Mouse (Mus musculus) liver, adult 2 months (tissue): ENCODE measurements around the gene Olfr1110. TPM values are rescaled to one million over a fixed set of nuclear protein-coding genes. Genes with fewer than 3 reads are reported as not detected.
"Not testable (repeated sequence)": the region's sequence is repeated elsewhere in the genome, so short reads cannot be mapped to it uniquely, and the experiment has no call there.

Source experiments
- DNase-seq: peaks from one replicate; pipeline ENCODE4 v3.0.0-alpha.2; 2011; ENCODE audit warnings: low read depth, low spot score; ENCODE audit errors: extremely low read depth
- H3K27ac ChIP-seq: fragments of 200-500 bp; replicated peaks from 2 replicates; pipeline ENCODE4 v1.5.1; 2012; ENCODE audit warnings: low read depth, mild to moderate bottlenecking, control low read depth, inconsistent platforms, low read length; ENCODE audit not compliant: insufficient read depth
- H3K27me3 ChIP-seq: fragments of 200-500 bp; 2 replicates; pipeline ENCODE4 v1.6.1; 2012; ENCODE audit warnings: mild to moderate bottlenecking, moderate library complexity, low read length, inconsistent platforms; ENCODE audit not compliant: control insufficient read depth, insufficient read depth
- H3K36me3 ChIP-seq: fragments of 200-500 bp; 2 replicates; pipeline ENCODE4 v1.6.1; 2012; ENCODE audit warnings: low read length, inconsistent platforms; ENCODE audit not compliant: control insufficient read depth, insufficient read depth
- H3K4me1 ChIP-seq: fragments of 200-500 bp; 2 replicates; pipeline ENCODE4 v1.6.1; 2011; ENCODE audit warnings: low read length; ENCODE audit not compliant: control insufficient read depth, insufficient read depth
- H3K4me3 ChIP-seq: fragments of 200-500 bp; 2 replicates; pipeline ENCODE4 v1.5.1; 2011; ENCODE audit warnings: low read depth, mild to moderate bottlenecking, control low read depth, low read length, moderate library complexity; ENCODE audit not compliant: insufficient read depth
- H3K79me2 ChIP-seq: fragments of 200-500 bp; 2 replicates; pipeline ENCODE4 v1.6.1; 2012; ENCODE audit warnings: inconsistent platforms, mild to moderate bottlenecking, low read length, moderate library complexity; ENCODE audit not compliant: control insufficient read depth, insufficient read depth
- H3K9ac ChIP-seq: fragments of 200-500 bp; 2 replicates; pipeline ENCODE4 v1.6.1; 2012; ENCODE audit warnings: low read depth, mild to moderate bottlenecking, control low read depth, inconsistent platforms, low read length
- CTCF ChIP-seq: fragments of 200-500 bp; IDR thresholded peaks from 2 replicates; pipeline ENCODE4 v1.5.1; 2011; ENCODE audit warnings: low read depth, low read length, control low read depth
- POLR2A ChIP-seq: fragments of 200-500 bp; IDR thresholded peaks from 2 replicates; pipeline ENCODE4 v1.6.1; 2011; ENCODE audit warnings: low read length, control low read depth; ENCODE audit not compliant: insufficient read depth; ENCODE audit errors: extremely low read depth
- WGBS: fragments of 180-500 bp; shearing (Covaris S2); methylation state at CpG from one replicate; pipeline ENCODE4 v1.1.7; 2018; 5-methylcytosine and 5-hydroxymethylcytosine counted together
- polyA plus RNA-seq: library from polyadenylated mRNA; depleted of rRNA; stranded (reverse); fragments of >200 nt; gene quantifications from 2 replicates; pipeline ENCODE4 v1.2.3, GENCODE M21; 2012; rRNA removed
- total RNA-seq: library from RNA; depleted of rRNA; stranded (reverse); fragments of >200 nt; gene quantifications from 2 replicates; pipeline ENCODE4 v1.2.3, GENCODE M21; 2014; rRNA removed

The Olfr1110 gene
- total RNA-seq: not detected in 2 replicates
- polyA plus RNA-seq: not detected in 2 replicates

- H3K36me3 ChIP-seq: no peaks in the 10 kb centered on the region
- H3K9ac ChIP-seq: no peak within 1 kb of the TSS
- no peaks in the 10 kb centered on the region for H3K79me2 ChIP-seq
- TF ChIP-seq CTCF (no peak), POLR2A (no peak)
- H3K4me3 ChIP-seq: no peak within 1 kb of the TSS
- no peaks in the 10 kb centered on the region for H3K27me3 ChIP-seq
- no peak within 1 kb of the TSS for H3K27ac ChIP-seq
- DNase-seq: no peak
- 68% methylated on average over 1 of the region's 1 CpGs for WGBS
- no peaks in the 10 kb centered on the region for H3K4me1 ChIP-seq
Observed at GRCm38 (mm10) chr2:87140200-87140599, at the start of gene Olfr1110. Gene Olfr1110 (minus strand): TSS chr2:87140300.

- no peaks in the 10 kb centered on the region for H3K27me3 ChIP-seq
- TF ChIP-seq CTCF: no peak
- TF ChIP-seq POLR2A: no peak
- no peaks in the 10 kb centered on the region for H3K79me2 ChIP-seq
- no peaks in the 10 kb centered on the region for H3K36me3 ChIP-seq
- H3K9ac ChIP-seq: no peak within 1 kb of the TSS
- 63% methylated on average over 1 of the region's 1 CpGs for WGBS
- no peak for DNase-seq
- no peak within 1 kb of the TSS for H3K27ac ChIP-seq
- no peak within 1 kb of the TSS for H3K4me3 ChIP-seq
- no peaks in the 10 kb centered on the region for H3K4me1 ChIP-seq
Observed at GRCm38 (mm10) chr2:87187498-87187897, 47.4 kb upstream of the Olfr1110 start, which contains the start of gene Olfr1112. Gene Olfr1112 (plus strand): TSS chr2:87187798.

GRCm38 (mm10) chr2:87167731-87168130, 27.6 kb upstream of the Olfr1110 start:
- not testable (repeated sequence) for H3K27me3 ChIP-seq, H3K4me3 ChIP-seq, H3K4me1 ChIP-seq, H3K27ac ChIP-seq, H3K36me3 ChIP-seq, H3K9ac ChIP-seq, H3K79me2 ChIP-seq, DNase-seq
- 68% methylated on average over 2 of the region's 2 CpGs for WGBS

GRCm38 (mm10) chr2:87152524-87152923, 12.4 kb upstream of the Olfr1110 start, which contains the start of gene Olfr1111:
Gene Olfr1111 (minus strand): TSS chr2:87152624.
- Histone ChIP-seq H3K27me3 (no peaks in the 10 kb centered on the region), H3K9ac (no peak within 1 kb of the TSS), H3K36me3 (no peaks in the 10 kb centered on the region), H3K4me1 (no peaks in the 10 kb centered on the region), H3K79me2 (no peaks in the 10 kb centered on the region), H3K27ac (no peak within 1 kb of the TSS), H3K4me3 (no peak within 1 kb of the TSS)
- DNase-seq: no peak
- TF ChIP-seq CTCF (no peak), POLR2A (no peak)

- Histone ChIP-seq H3K79me2 (no peaks in the 10 kb centered on the region), H3K9ac (no peak within 1 kb of the TSS), H3K27ac (no peak within 1 kb of the TSS), H3K4me3 (no peak within 1 kb of the TSS), H3K36me3 (no peaks in the 10 kb centered on the region), H3K27me3 (no peaks in the 10 kb centered on the region), H3K4me1 (no peaks in the 10 kb centered on the region)
- TF ChIP-seq CTCF: no peak
- DNase-seq: no peak
Observed at GRCm38 (mm10) chr2:87114467-87114866, 25.6 kb downstream of the Olfr1110 start, which contains the start of gene Olfr259. Gene Olfr259 (minus strand): TSS chr2:87114567.

GRCm38 (mm10) chr2:87095908-87096307, 44.2 kb downstream of the Olfr1110 start, which contains the start of gene Olfr1109:
Gene Olfr1109 (minus strand): TSS chr2:87096008.
- no peak within 1 kb of the TSS for H3K27ac ChIP-seq
- no peak within 1 kb of the TSS for H3K4me3 ChIP-seq

More at GRCm38 (mm10) chr2:87095908-87096307, 44.2 kb downstream of the Olfr1110 start, which contains the start of gene Olfr1109:
- Histone ChIP-seq H3K36me3 (no peaks in the 10 kb centered on the region), H3K27me3 (no peaks in the 10 kb centered on the region), H3K9ac (no peak within 1 kb of the TSS), H3K79me2 (no peaks in the 10 kb centered on the region), H3K4me1 (no peaks in the 10 kb centered on the region)
- DNase-seq: no peak
- no peak for TF ChIP-seq POLR2A
- no peak for TF ChIP-seq CTCF
- 62% methylated on average over 1 of the region's 1 CpGs for WGBS

Other genes starting within 250 kb of the Olfr1110 start
- not detected in 2 replicates for gene Olfr1097, start 248.1 kb downstream of the Olfr1110 start, total RNA-seq
- gene Olfr1097, start 248.1 kb downstream of the Olfr1110 start, polyA plus RNA-seq: not detected in 2 replicates
- gene Olfr1098, start 215.8 kb downstream of the Olfr1110 start, total RNA-seq: not detected in 2 replicates
- not detected in 2 replicates for gene Olfr1098, start 215.8 kb downstream of the Olfr1110 start, polyA plus RNA-seq
- gene Olfr1099, start 179.6 kb downstream of the Olfr1110 start, total RNA-seq: not detected in 2 replicates
- gene Olfr1099, start 179.6 kb downstream of the Olfr1110 start, polyA plus RNA-seq: not detected in 2 replicates
- not detected in 2 replicates for gene Olfr1100, start 160.3 kb downstream of the Olfr1110 start, total RNA-seq
- gene Olfr1100, start 160.3 kb downstream of the Olfr1110 start, polyA plus RNA-seq: not detected in 2 replicates
- gene Olfr1101, start 149.1 kb downstream of the Olfr1110 start, total RNA-seq: not detected in 2 replicates
- not detected in 2 replicates for gene Olfr1101, start 149.1 kb downstream of the Olfr1110 start, polyA plus RNA-seq
- not detected in 2 replicates for gene Olfr1102, start 141.9 kb downstream of the Olfr1110 start, total RNA-seq
- not detected in 2 replicates for gene Olfr1102, start 141.9 kb downstream of the Olfr1110 start, polyA plus RNA-seq
- not detected in 2 replicates for gene Olfr1104, start 113.2 kb downstream of the Olfr1110 start, total RNA-seq
- not detected in 2 replicates for gene Olfr1104, start 113.2 kb downstream of the Olfr1110 start, polyA plus RNA-seq
- gene Olfr1105, start 103.8 kb downstream of the Olfr1110 start, total RNA-seq: not detected in 2 replicates
- not detected in 2 replicates for gene Olfr1105, start 103.8 kb downstream of the Olfr1110 start, polyA plus RNA-seq
- gene Olfr1106, start 88.0 kb downstream of the Olfr1110 start, total RNA-seq: not detected in 2 replicates
- not detected in 2 replicates for gene Olfr1106, start 88.0 kb downstream of the Olfr1110 start, polyA plus RNA-seq
- not detected in 2 replicates for gene Olfr1107, start 64.5 kb downstream of the Olfr1110 start, total RNA-seq
- not detected in 2 replicates for gene Olfr1107, start 64.5 kb downstream of the Olfr1110 start, polyA plus RNA-seq
- not detected in 2 replicates for gene Olfr1109, start 44.3 kb downstream of the Olfr1110 start, total RNA-seq
- not detected in 2 replicates for gene Olfr1109, start 44.3 kb downstream of the Olfr1110 start, polyA plus RNA-seq
- gene Olfr259, start 25.7 kb downstream of the Olfr1110 start, total RNA-seq: not detected in 2 replicates
- gene Olfr259, start 25.7 kb downstream of the Olfr1110 start, polyA plus RNA-seq: not detected in 2 replicates
- not detected in 2 replicates for gene Olfr1111, start 12.3 kb upstream of the Olfr1110 start, total RNA-seq
- not detected in 2 replicates for gene Olfr1111, start 12.3 kb upstream of the Olfr1110 start, polyA plus RNA-seq
- not detected in 2 replicates for gene Olfr1112, start 47.5 kb upstream of the Olfr1110 start, total RNA-seq
- gene Olfr1112, start 47.5 kb upstream of the Olfr1110 start, polyA plus RNA-seq: not detected in 2 replicates
- not detected in 2 replicates for gene Olfr1113, start 68.7 kb upstream of the Olfr1110 start, total RNA-seq
- not detected in 2 replicates for gene Olfr1113, start 68.7 kb upstream of the Olfr1110 start, polyA plus RNA-seq
- not detected in 2 replicates for gene Olfr1115, start 107.7 kb upstream of the Olfr1110 start, total RNA-seq
- not detected in 2 replicates for gene Olfr1115, start 107.7 kb upstream of the Olfr1110 start, polyA plus RNA-seq
- gene Olfr1116, start 127.2 kb upstream of the Olfr1110 start, total RNA-seq: not detected in 2 replicates
- gene Olfr1116, start 127.2 kb upstream of the Olfr1110 start, polyA plus RNA-seq: not detected in 2 replicates
- not detected in 2 replicates for gene Olfr1118, start 167.3 kb upstream of the Olfr1110 start, total RNA-seq
- not detected in 2 replicates for gene Olfr1118, start 167.3 kb upstream of the Olfr1110 start, polyA plus RNA-seq
- gene Olfr1120, start 214.5 kb upstream of the Olfr1110 start, total RNA-seq: not detected in 2 replicates
- gene Olfr1120, start 214.5 kb upstream of the Olfr1110 start, polyA plus RNA-seq: not detected in 2 replicates
- gene Olfr1121, start 229.6 kb upstream of the Olfr1110 start, total RNA-seq: not detected in 2 replicates
- not detected in 2 replicates for gene Olfr1121, start 229.6 kb upstream of the Olfr1110 start, polyA plus RNA-seq
- not detected in 2 replicates for gene Olfr1122, start 245.5 kb upstream of the Olfr1110 start, total RNA-seq
- gene Olfr1122, start 245.5 kb upstream of the Olfr1110 start, polyA plus RNA-seq: not detected in 2 replicates